Mouse (Mus musculus) forebrain, embryonic 16.5 days (tissue): ENCODE results near the gene Picalm. TPM values are rescaled to one million over a fixed set of nuclear protein-coding genes. Genes with fewer than 3 reads are reported as not detected.

Experiments used
- ATAC-seq: fragments of 200-750 bp; cut with Nextera tagmentation; 2 replicates; pipeline ENCODE4 v1.8.0; 2017; ENCODE audit warnings: mild to moderate bottlenecking, moderate library complexity
- H3K27ac ChIP-seq: fragments of 300-500 bp; sonication (generic); 2 replicates; pipeline ENCODE4 v1.5.1; 2014; ENCODE audit warnings: low read length, control low read depth
- H3K27me3 ChIP-seq: fragments of 300-500 bp; sonication (generic); replicated peaks from 2 replicates; pipeline ENCODE4 v1.6.1; 2014; ENCODE audit warnings: low read length; ENCODE audit not compliant: control insufficient read depth, insufficient read depth
- H3K36me3 ChIP-seq: fragments of 300-500 bp; sonication (generic); 2 replicates; pipeline ENCODE4 v1.6.1; 2014; ENCODE audit not compliant: control insufficient read depth, insufficient read depth
- H3K4me1 ChIP-seq: fragments of 300-500 bp; sonication (generic); replicated peaks from 2 replicates; pipeline ENCODE4 v1.6.1; 2014; ENCODE audit warnings: low read length; ENCODE audit not compliant: control insufficient read depth, insufficient read depth
- H3K4me2 ChIP-seq: fragments of 300-500 bp; sonication (generic); 2 replicates; pipeline ENCODE4 v1.6.1; 2014; ENCODE audit warnings: mild to moderate bottlenecking, low read length, control low read depth
- H3K4me3 ChIP-seq: fragments of 300-500 bp; sonication (generic); replicated peaks from 2 replicates; pipeline ENCODE4 v1.5.1; 2014; ENCODE audit warnings: mild to moderate bottlenecking, low read length, control low read depth
- H3K9ac ChIP-seq: fragments of 300-500 bp; sonication (generic); replicated peaks from 2 replicates; pipeline ENCODE4 v1.6.1; 2014; ENCODE audit warnings: low read depth, low read length, control low read depth
- H3K9me3 ChIP-seq: fragments of 300-500 bp; sonication (generic); 2 replicates; pipeline ENCODE4 v1.6.1; 2016; ENCODE audit warnings: low read length; ENCODE audit not compliant: control insufficient read depth
- WGBS: fragments of 180-500 bp; shearing (Covaris S2); extraction: QIAGEN DNeasy Blood & Tissue Kit; methylation state at CpG from one replicate; pipeline ENCODE4 v1.1.7; 2014; 5-methylcytosine and 5-hydroxymethylcytosine counted together
- polyA plus RNA-seq: library from polyadenylated mRNA; unstranded; fragments of >200 nt; fragmentation: Nextera tagmentation; extraction: Ambion mirVana; gene quantifications from 2 replicates; pipeline ENCODE4 v1.2.1, GENCODE M21; 2015

The Picalm gene
- 41.7 and 51.2 TPM in 2 replicates for polyA plus RNA-seq

DNA sequence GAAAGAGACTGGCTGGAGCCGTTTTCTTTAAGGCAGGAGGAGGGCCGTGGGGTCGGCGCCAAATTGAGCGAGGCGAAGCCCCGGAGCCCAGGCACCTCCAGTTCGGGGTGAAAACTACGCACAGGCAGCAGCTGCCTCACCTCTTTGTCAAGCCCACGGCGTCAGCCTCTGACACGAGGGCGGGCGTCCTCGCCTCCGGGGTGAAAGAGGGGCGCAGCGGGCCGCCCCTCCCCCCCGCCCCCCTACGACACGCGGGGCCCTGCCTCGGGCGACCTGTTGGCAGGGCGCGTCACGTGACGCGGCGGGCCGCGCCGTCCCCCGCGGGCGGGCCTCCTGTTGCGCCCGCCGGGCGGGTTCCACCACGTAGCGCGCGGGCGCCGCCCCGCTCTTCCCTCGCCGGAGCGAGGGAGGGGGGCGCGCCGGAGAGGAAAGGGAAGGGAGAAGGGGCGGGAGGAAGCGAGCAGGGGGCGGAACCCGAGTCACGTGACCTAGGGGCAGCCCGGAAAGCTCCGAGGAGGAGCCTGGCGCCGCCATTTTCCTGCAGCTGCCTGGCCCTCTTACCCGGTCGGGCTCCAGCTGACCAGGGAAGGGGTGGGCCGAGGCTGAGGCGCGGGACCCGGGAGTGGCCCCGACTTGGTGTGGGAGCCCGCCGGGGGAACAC lies at the start of gene Picalm:
Gene Picalm (plus strand): TSS at position 482 of the 661 bp plus-strand sequence.
- H3K4me1 ChIP-seq: peaks cover 19% of the 10 kb centered on the region
- peak within 1 kb of the TSS; percentile 96 for H3K27ac ChIP-seq
- 0% methylated on average over 50 of the region's 72 CpGs for WGBS
- H3K27me3 ChIP-seq: no peaks in the 10 kb centered on the region
- peak within 1 kb of the TSS; percentile 97 for H3K9ac ChIP-seq
- H3K4me2 ChIP-seq: peak within 1 kb of the TSS; percentile 89
- peak; percentile 92 for ATAC-seq
- H3K36me3 ChIP-seq: no peaks in the 10 kb centered on the region
- no peaks in the 10 kb centered on the region for H3K9me3 ChIP-seq
- H3K4me3 ChIP-seq: peak within 1 kb of the TSS; percentile 96

GRCm38 (mm10) chr7:90083799-90084198 lies 46.2 kb upstream of the Picalm start:
- Histone ChIP-seq H3K4me3 (no peak overlapping the region), H3K27ac (no peak overlapping the region), H3K4me1 (no peaks in the 10 kb centered on the region), H3K9ac (no peak overlapping the region), H3K4me2 (no peak overlapping the region), H3K36me3 (no peaks in the 10 kb centered on the region), H3K9me3 (no peaks in the 10 kb centered on the region), H3K27me3 (no peaks in the 10 kb centered on the region)
- WGBS: 86% methylated on average over 7 of the region's 7 CpGs
- ATAC-seq: no peak

DNA sequence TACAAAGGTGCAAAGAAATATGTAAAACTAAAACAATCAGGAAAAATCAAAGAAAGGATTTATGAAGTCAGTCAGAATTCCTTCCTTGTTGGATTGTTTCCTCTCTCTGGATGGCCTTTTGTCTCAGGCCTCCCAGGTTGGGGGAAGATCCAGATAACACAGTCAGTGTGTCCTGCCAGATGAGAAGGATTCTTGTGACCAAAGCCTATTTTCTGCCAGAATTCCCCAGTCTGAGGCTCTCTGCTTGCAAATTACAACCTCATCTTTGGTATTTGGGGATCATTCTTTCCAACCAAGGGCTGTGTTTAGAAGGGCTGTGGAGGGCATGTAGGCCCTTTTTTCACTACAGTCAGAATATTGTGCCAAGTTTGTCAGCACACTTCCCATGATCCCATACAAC lies 45.5 kb upstream of the Picalm start:
- H3K4me2 ChIP-seq: no peak overlapping the region
- no peaks in the 10 kb centered on the region for H3K36me3 ChIP-seq
- no peak overlapping the region for H3K27ac ChIP-seq
- H3K27me3 ChIP-seq: no peaks in the 10 kb centered on the region
- no peak overlapping the region for H3K4me3 ChIP-seq
- ATAC-seq: no peak
- H3K9ac ChIP-seq: no peak overlapping the region
- H3K9me3 ChIP-seq: no peaks in the 10 kb centered on the region
- no peaks in the 10 kb centered on the region for H3K4me1 ChIP-seq

DNA sequence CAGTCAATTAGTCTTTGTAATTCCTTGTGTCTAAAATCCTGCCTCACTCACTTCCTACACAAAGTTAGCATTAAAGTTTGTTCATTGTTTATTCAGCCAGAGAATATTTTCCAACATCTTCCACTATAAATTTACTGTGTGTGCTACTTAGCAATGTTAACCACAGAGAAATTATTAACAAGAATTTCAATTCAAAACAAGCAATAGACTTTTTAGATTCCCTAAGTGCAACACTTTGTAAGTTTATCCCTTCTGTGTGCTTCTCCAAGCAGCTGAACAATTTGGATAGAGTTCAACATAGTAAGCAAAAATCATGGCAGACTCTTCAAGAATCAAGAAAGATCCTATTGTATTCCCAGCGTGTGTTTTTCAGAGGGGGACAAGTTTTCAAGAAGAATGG lies 44.3 kb upstream of the Picalm start:
- H3K9ac ChIP-seq: no peak overlapping the region
- H3K27me3 ChIP-seq: no peaks in the 10 kb centered on the region
- no peak overlapping the region for H3K4me2 ChIP-seq
- H3K9me3 ChIP-seq: no peaks in the 10 kb centered on the region
- H3K4me1 ChIP-seq: no peaks in the 10 kb centered on the region
- 26% methylated on average over 1 of the region's 1 CpGs for WGBS
- H3K36me3 ChIP-seq: no peaks in the 10 kb centered on the region
- ATAC-seq: no peak
- no peak overlapping the region for H3K4me3 ChIP-seq
- no peak overlapping the region for H3K27ac ChIP-seq

DNA sequence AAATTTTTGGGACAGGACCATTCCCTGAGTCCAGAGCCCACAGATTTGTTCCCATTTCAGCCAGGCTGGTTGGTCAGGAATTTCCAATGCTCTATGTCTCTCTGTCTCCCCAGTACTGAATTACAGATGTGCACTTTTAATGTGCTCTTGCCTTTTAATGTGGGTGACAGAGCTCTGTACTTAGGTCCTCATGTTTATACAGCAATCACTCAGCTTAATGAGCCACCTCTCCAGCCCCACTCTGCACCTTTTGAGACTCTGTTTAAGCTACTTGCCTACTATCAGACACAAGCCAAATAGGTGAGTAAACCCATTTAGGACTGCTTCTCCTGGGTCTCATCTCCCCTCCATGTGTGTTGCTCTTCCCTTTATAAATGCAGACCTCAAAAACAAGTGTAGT lies 43.2 kb upstream of the Picalm start:
- no peak overlapping the region for H3K4me3 ChIP-seq
- H3K27me3 ChIP-seq: no peaks in the 10 kb centered on the region
- H3K36me3 ChIP-seq: no peaks in the 10 kb centered on the region
- H3K9me3 ChIP-seq: no peaks in the 10 kb centered on the region
- ATAC-seq: no peak
- no peak overlapping the region for H3K27ac ChIP-seq
- no peaks in the 10 kb centered on the region for H3K4me1 ChIP-seq
- no peak overlapping the region for H3K4me2 ChIP-seq
- no peak overlapping the region for H3K9ac ChIP-seq

GRCm38 (mm10) chr7:90090996-90091395 lies 39.0 kb upstream of the Picalm start:
- no peaks in the 10 kb centered on the region for H3K36me3 ChIP-seq
- H3K27me3 ChIP-seq: no peaks in the 10 kb centered on the region
- WGBS: 70% methylated on average over 4 of the region's 4 CpGs
- peaks cover 4% of the 10 kb centered on the region for H3K4me1 ChIP-seq
- H3K4me3 ChIP-seq: no peak overlapping the region
- no peak overlapping the region for H3K9ac ChIP-seq
- no peak overlapping the region for H3K27ac ChIP-seq
- no peaks in the 10 kb centered on the region for H3K9me3 ChIP-seq
- ATAC-seq: no peak
- H3K4me2 ChIP-seq: no peak overlapping the region

GRCm38 (mm10) chr7:90091756-90092155 lies 38.3 kb upstream of the Picalm start:
- no peak overlapping the region for H3K4me3 ChIP-seq
- no peaks in the 10 kb centered on the region for H3K27me3 ChIP-seq
- peaks cover 8% of the 10 kb centered on the region for H3K4me1 ChIP-seq
- H3K27ac ChIP-seq: no peak overlapping the region
- WGBS: 52% methylated on average over 2 of the region's 2 CpGs
- ATAC-seq: no peak
- H3K9me3 ChIP-seq: no peaks in the 10 kb centered on the region
- no peak overlapping the region for H3K4me2 ChIP-seq
- no peak overlapping the region for H3K9ac ChIP-seq
- H3K36me3 ChIP-seq: no peaks in the 10 kb centered on the region

- H3K27ac ChIP-seq: no peak overlapping the region
- H3K9me3 ChIP-seq: no peaks in the 10 kb centered on the region
- no peak for ATAC-seq
- no peaks in the 10 kb centered on the region for H3K36me3 ChIP-seq
- peaks cover 8% of the 10 kb centered on the region for H3K4me1 ChIP-seq
- H3K4me2 ChIP-seq: no peak overlapping the region
- H3K9ac ChIP-seq: no peak overlapping the region
- 86% methylated on average over 8 of the region's 8 CpGs for WGBS
- H3K27me3 ChIP-seq: no peaks in the 10 kb centered on the region
- no peak overlapping the region for H3K4me3 ChIP-seq
Measured at GRCm38 (mm10) chr7:90092452-90093450, 37.3 kb upstream of the Picalm start.

GRCm38 (mm10) chr7:90095097-90095496 lies 34.9 kb upstream of the Picalm start:
- Histone ChIP-seq H3K4me3 (no peak overlapping the region), H3K9me3 (no peaks in the 10 kb centered on the region), H3K9ac (no peak overlapping the region), H3K36me3 (no peaks in the 10 kb centered on the region), H3K27ac (no peak overlapping the region), H3K4me1 (peaks cover 8% of the 10 kb centered on the region), H3K4me2 (no peak overlapping the region), H3K27me3 (no peaks in the 10 kb centered on the region)
- ATAC-seq: no peak
- 85% methylated on average over 5 of the region's 5 CpGs for WGBS
